Mouse (Mus musculus) spleen, postnatal 4 days (tissue): ENCODE measurements around the gene Tsga10ip.
"Not testable (repeated sequence)": the region's sequence is repeated elsewhere in the genome, so short reads cannot be mapped to it uniquely, and the experiment has no call there.

Experiments used
- DNase-seq, 2 experiments: peaks; one replicate each; pipeline ENCODE4 v3.0.0; 2022; ENCODE audit warnings: low spot score in 2 of 2

The Tsga10ip gene

GRCm38 (mm10) chr19:5389647-5390046, 12.7 kb downstream of the Tsga10ip start:
- DNase-seq, result peak; percentile 54 to 83

DNA sequence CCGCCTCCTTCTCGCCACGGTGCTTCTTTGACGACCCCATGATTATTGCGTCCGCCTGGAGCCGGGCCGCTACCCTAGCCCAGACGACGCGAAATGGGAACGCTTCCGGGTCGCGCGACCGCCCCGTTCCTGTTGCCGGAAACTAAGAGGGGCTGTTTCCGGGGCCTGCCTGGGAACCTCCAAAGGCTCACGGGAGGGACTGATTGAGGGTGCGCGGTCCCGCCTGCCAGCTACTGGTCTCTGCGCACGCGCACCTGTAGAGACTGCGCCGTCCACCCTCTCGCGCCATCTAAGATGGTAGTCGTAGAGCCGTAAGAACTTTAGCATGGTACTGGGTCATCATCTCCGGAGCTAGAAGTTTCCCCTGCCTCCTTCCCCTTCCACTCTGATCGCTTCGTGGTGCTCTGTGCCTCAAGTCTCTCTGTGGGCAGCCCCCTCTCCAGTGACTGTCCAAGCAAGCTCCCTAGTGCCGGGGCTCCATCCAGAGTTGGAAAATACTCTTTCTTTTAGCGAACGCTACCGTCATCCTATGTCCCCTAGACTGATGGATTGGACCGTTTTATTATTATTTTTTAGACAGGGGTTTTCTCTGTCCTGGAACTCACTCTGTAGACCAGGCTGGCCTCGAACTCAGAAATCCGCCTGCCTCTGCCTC, 13.6 kb downstream of the Tsga10ip start, which contains the start of gene Sart1:
Sart1 (minus strand) TSS at position 116 of the 655 bp plus-strand sequence.
- DNase-seq, result peak; percentile 93 to 96

DNA sequence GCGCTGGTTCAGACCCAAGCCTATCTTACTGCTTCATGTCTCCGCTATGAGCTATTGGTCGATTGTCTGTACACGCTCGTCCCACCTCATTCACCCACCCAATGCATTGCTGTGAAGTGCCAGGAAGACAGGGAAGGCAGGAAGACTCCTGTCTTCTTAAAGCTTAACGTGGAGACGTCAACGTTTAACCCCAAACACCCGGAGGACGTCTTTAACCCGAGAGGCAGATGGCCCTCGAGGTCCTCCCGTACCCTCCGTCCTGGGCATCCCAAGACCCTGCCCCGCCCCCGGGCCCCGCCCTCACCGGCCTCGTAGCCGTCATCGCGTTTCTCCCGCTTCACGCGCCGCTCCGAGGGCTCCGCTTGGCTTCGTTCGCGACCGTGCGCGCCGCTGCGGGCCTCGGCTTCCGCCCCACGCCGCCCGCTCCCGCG, 14.3 kb downstream of the Tsga10ip start:
- peak in 1 of 2 experiments; percentile 42 for DNase-seq

GRCm38 (mm10) chr19:5384715-5385114, 17.6 kb downstream of the Tsga10ip start:
- no peak for DNase-seq

GRCm38 (mm10) chr19:5383326-5383725, 19.0 kb downstream of the Tsga10ip start:
- no peak for DNase-seq

DNA sequence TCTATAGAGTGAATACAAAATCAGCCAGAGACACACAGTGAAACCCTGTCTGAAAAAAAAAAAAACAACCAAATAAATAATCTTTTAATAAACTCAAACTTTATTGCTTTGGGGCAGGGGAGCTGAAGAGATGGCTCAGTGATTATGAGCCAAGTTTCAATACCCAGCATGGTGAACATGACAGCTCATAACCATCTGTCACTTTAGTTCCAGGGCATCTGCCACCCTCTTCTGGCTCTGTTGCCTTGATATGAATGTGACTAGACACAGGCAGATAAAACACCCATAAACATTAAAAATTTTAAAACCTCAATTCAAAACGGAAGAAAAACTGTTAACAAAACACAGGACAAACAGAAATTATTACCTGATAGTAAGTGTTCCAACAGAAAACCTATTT, 24.9 kb downstream of the Tsga10ip start:
- DNase-seq, result no peak

DNA sequence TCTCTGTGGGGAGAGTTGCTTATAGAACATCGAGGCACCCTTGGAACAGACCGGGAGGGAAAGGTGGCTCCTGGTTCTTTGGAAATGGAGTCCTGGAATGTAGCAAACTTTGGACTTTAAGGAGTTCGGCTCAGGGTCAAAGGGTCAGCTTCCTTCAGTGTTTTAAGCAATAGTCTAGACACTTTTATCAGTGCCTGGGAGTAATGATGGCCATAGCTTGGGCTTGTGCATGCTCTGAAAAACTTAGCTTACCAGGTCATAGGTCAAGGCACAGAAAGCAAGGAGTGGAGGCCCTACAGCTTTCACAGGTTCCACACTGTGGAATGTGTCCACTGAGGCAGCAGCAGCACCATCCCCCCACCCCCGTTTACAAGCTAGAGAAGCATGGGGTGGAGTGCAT, 27.6 kb downstream of the Tsga10ip start:
- no peak for DNase-seq

- no peak for DNase-seq
Observed at GRCm38 (mm10) chr19:5374177-5374576, 28.1 kb downstream of the Tsga10ip start.

GRCm38 (mm10) chr19:5372724-5373123, 29.6 kb downstream of the Tsga10ip start:
- DNase-seq, result no peak

DNA sequence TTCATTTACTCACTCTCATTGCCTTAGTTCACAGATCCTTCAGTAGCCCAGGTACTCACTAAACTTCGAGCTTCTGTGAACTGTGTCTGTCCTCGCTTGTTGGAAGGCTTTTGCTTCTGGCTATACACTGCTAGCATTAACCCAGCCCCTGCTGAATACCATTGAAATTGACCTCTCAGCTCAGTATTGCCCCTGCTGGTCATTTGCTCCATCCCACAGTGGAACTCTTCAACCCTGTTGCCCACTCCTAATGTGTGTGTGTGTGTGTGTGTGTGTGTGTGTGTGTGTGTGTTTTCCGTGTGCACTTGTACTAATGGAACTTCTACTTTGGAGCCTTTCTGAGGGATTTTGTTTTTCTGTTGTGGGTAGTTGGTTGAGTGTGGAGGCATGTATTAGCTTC, 31.4 kb downstream of the Tsga10ip start:
- no peak for DNase-seq

GRCm38 (mm10) chr19:5367455-5367854, 34.9 kb downstream of the Tsga10ip start:
- no peak for DNase-seq

- no peak for DNase-seq
Observed at GRCm38 (mm10) chr19:5367053-5367359, 35.3 kb downstream of the Tsga10ip start, which contains the start of gene Banf1. Banf1 (minus strand) TSS chr19:5367168.

DNA sequence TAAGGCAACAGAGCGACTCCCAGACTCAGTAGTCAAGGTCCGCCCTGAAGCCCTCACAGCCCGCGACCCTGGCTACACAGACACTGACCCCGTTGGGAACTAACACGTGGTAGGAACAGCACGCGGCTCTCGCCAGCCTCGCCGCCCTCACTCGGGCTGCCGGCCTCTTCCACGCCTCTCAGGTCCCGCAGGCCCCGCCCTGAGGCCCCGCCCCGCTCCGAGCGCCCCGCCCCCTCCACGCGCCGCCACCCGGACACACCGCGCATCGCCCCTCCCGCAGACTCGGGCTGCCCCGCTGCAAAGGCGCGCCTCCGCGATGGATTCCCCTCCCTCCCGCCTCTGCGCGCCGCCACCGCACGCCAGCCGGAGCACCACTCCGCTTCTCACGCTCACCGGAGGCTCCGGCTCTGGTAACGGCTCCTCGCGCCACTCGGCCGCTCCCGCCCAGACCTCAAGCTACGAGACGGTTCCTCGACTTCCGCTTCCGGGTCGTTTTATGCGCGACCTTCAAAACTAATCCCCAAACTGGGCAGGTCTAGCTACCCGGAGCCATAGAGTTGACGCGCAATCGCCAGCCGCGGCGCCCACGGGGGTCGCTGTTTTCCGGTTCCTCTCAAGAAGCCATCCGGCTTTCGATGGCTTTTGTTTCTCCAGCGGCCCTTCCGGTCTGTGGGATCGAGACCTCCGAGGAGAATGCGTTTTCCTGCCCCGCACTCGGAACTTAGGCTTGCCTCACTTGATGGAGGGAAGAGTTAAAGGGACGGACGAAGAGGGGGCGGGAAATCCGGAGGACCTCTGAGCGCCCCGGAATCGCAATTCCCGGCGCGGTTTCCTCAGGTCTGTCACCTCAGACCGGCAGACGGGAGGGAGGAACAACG, 35.9 kb downstream of the Tsga10ip start, which contains the start of gene Eif1ad:
Eif1ad (plus strand) TSS at position 567 of the 878 bp plus-strand sequence.
- peak; percentile 93 to 96 for DNase-seq

- DNase-seq, result no peak
Observed at GRCm38 (mm10) chr19:5365751-5366150, 36.6 kb downstream of the Tsga10ip start.

- no peak for DNase-seq
Observed at GRCm38 (mm10) chr19:5364124-5364523, 38.2 kb downstream of the Tsga10ip start.

GRCm38 (mm10) chr19:5362186-5362585, 40.1 kb downstream of the Tsga10ip start:
- DNase-seq, result no peak

DNA sequence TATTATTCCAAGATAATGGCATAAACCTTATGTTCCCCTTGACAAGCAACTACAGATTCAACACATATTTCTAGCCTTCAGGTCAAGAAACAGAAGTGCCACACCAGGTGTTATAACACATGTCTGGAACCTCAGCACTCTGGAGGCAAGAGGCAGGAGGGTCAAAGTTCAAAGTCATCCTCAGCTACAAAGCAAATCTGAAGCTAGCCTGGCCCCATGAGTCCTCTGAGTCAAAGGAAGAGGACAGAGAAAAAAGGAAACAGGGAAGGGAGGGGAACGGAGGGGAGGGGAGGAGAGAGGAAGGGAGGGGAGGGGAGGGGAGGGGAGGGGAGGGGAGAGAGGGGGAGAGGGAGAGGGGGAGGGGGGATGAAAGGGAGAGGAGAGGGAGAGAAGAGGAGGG, 46.2 kb downstream of the Tsga10ip start:
- DNase-seq, result no peak

DNA sequence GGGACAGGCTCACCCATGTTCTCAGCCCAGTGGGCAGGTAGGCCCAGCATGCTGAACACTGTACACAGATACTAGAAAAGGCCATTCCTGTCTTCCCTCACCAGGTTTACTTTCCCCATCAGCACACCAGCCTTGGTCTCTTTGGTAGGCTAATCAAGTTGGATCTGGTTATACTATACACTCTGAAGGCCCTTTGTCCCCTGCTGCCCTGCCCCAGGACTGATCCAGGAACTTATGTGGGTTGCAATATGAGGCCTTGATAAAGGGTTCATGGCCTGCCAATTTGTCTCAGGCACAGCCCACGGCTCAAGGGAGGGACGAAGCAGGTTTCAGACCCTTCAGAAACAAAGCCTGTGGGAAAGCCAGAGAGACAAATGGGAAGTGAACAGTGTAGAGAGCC, 48.7 kb downstream of the Tsga10ip start:
- DNase-seq, result no peak

DNA sequence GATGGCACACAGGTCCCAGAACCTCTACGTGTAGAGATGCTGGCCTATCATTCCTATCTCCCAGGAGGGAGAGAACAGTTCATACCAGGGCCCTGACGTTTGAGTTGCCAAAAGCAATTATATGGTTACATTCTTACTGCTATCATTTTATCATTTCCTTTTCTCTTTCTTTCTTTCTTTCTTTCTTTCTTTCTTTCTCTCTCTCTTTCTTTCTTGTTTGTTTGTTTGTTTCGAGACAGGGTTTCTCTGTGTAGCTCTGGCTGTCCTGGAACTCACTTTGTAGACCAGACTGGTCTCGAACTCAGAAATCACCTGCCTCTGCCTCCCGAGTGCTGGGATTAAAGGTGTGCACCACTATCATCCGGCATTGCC, 52.8 kb downstream of the Tsga10ip start, which contains the start of gene Cst6:
Cst6 (minus strand) TSS at position 73 of the 372 bp plus-strand sequence.
- not testable (repeated sequence) for DNase-seq

- DNase-seq, result no peak
Observed at GRCm38 (mm10) chr19:5348526-5349501, 53.5 kb downstream of the Tsga10ip start.

GRCm38 (mm10) chr19:5348064-5348463, 54.3 kb downstream of the Tsga10ip start:
- no peak for DNase-seq
